9 mouse cellular contexts compared by ENCODE assay signal in the genomic region with DNA sequence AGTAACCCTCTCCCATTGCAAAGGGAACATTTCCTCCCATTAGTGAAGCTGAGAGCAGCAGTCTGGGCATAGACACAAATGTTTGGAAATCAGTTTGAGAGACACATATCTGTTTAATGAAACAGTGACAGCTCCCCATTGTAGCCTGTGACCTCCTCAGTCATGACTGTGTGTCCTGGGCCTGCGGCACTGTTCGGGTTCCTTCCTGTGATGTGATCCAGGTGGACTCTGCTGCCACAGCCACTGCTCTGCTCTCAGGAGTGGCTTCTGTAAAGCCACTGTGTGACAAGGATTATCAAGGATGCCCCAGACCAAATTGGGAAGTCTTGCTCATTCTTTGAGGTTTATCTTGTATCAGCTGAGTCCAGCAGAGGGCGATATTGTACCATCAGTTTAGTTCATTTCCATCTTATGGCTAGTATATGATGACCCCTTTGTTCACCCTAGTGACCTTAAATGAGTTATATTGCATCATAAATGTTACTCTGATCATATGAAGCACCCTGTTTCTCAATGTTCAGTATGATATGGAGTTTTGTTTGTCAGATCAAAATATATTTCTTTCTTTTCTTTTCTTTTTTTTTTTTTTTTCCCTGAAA. TPM values are rescaled to one million over a fixed set of nuclear protein-coding genes. Genes with fewer than 3 reads are reported as not detected.
DNase-seq lines count a peak whose midpoint lies in the region; ATAC-seq lines count a peak whose summit lies in the region.
"Had no signal": no experiment of that assay in that cellular context is flagged by ENCODE, and none has a peak within 500 bp of the region (broad histone marks: within the 10 kb centered on the region; RNA-seq: fewer than 3 reads in every experiment).

No protein-coding gene starts in this region.

- no peak overlapping the region for H3K27ac ChIP-seq in hindbrain, embryonic 10.5 days
- H3K27ac ChIP-seq: liver, embryonic 15.5 days had no signal

- peak; percentile 76 for ATAC-seq in activated CD4-positive, CD25-positive, alpha-beta regulatory T cell, adult 4 months

- DNase-seq in adrenal gland, adult 18-20 months (ENCODE audit: low spot score in 2 of 2), result peak; percentile 50 to 61
- DNase-seq in adrenal gland, adult 8-10 months, result no peak
- peak; percentile 90 for DNase-seq in embryo, embryonic 10.5 days (ENCODE audit: low spot score)
- peak; percentile 43 for DNase-seq in hindbrain, embryonic 10.5 days (ENCODE audit: low spot score)
- peak; percentile 57 to 69 for DNase-seq in layer of hippocampus, postnatal 10 days (ENCODE audit: low spot score in 2 of 2)
- peak; percentile 93 for DNase-seq in lung, postnatal 36 days
- DNase-seq in right cerebral cortex, postnatal 14 days, result peak; percentile 60

- peaks cover 89% of the 10 kb centered on the region for H3K36me3 ChIP-seq in hindbrain, embryonic 10.5 days

- no peaks in the 10 kb centered on the region for H3K27me3 ChIP-seq in hindbrain, embryonic 10.5 days (ENCODE audit: insufficient read depth, poor library complexity, severe bottlenecking)
- H3K27me3 ChIP-seq: liver, embryonic 15.5 days had no signal

- WGBS in hindbrain, embryonic 10.5 days, result 52% methylated on average over 3 of the region's 3 CpGs

- H3K9me3 ChIP-seq in hindbrain, embryonic 10.5 days, result no peaks in the 10 kb centered on the region
- H3K9me3 ChIP-seq: liver, embryonic 15.5 days had no signal

- H3K4me3 ChIP-seq in hindbrain, embryonic 10.5 days, result no peak overlapping the region
- H3K4me3 ChIP-seq: liver, embryonic 15.5 days had no signal

- H3K4me1 ChIP-seq in hindbrain, embryonic 10.5 days (replicated peaks), result no peaks in the 10 kb centered on the region
- H3K4me1 ChIP-seq: liver, embryonic 15.5 days had no signal

RNA-seq across cellular contexts. Expression of gene Pex13, which starts 13.4 kb away (rescaled TPM):
- total RNA-seq in adrenal gland, adult 18-20 months (2021), result 10 to 100 TPM; 73.9 to 74.7 TPM
- total RNA-seq in adrenal gland, adult 8-10 months (2022), result 10 to 100 TPM; 39.6 to 65.2 (median 55.0) TPM
- 10 to 100 TPM; 10.4 to 11.7 TPM for polyA plus RNA-seq in activated CD4-positive, CD25-positive, alpha-beta regulatory T cell, adult 4 months (2017; shearing (Covaris generic))
- 28.8 and 37.8 TPM in 2 replicates for polyA plus RNA-seq in hindbrain, embryonic 10.5 days (2016; fragmentation: Nextera tagmentation; extraction: Ambion mirVana)
- 10 to 100 TPM; 23.6 to 25.9 TPM for total RNA-seq in layer of hippocampus, postnatal 10 days (2021)

RNA-seq across cellular contexts. Expression of gene Pus10, which starts 13.7 kb away (rescaled TPM):
- 10 to 100 TPM; 18.0 to 22.1 TPM for total RNA-seq in adrenal gland, adult 18-20 months (2021)
- 10 to 100 TPM; 17.4 to 27.4 (median 19.6) TPM for total RNA-seq in adrenal gland, adult 8-10 months (2022)
- 10 to 100 TPM; 20.9 to 22.7 TPM for polyA plus RNA-seq in activated CD4-positive, CD25-positive, alpha-beta regulatory T cell, adult 4 months (2017; shearing (Covaris generic))
- polyA plus RNA-seq in hindbrain, embryonic 10.5 days (2016; fragmentation: Nextera tagmentation; extraction: Ambion mirVana), result 17.7 and 20.5 TPM in 2 replicates
- total RNA-seq in layer of hippocampus, postnatal 10 days (2021), result 10 to 100 TPM; 13.7 to 21.0 TPM

RNA-seq across cellular contexts. Expression of gene 0610010F05Rik, which starts 45.7 kb away (rescaled TPM):
- total RNA-seq in adrenal gland, adult 18-20 months (2021), result 10 to 100 TPM; 12.3 to 13.7 TPM
- 10 to 100 TPM; 13.6 to 17.6 (median 16.3) TPM for total RNA-seq in adrenal gland, adult 8-10 months (2022)
- polyA plus RNA-seq in activated CD4-positive, CD25-positive, alpha-beta regulatory T cell, adult 4 months (2017; shearing (Covaris generic)), result 1 to 10 TPM; 1.7 to 2.3 TPM
- polyA plus RNA-seq in hindbrain, embryonic 10.5 days (2016; fragmentation: Nextera tagmentation; extraction: Ambion mirVana), result 41.7 and 50.7 TPM in 2 replicates
- 10 to 100 TPM; 66.0 to 69.2 TPM for total RNA-seq in layer of hippocampus, postnatal 10 days (2021)
